Mouse (Mus musculus) A20 (cell line): Measurements from ENCODE around the gene Eci1.
"Not testable (repeated sequence)": the region's sequence is repeated elsewhere in the genome, so short reads cannot be mapped to it uniquely, and the experiment has no call there.

ENCODE experiments used
- DNase-seq: peaks from one replicate; pipeline ENCODE4 v3.0.0-alpha.2; 2011; ENCODE audit warnings: low read depth, low spot score

Eci1 gene

GRCm38 (mm10) chr17:24426471-24427169 lies at the start of gene Eci1:
TSS of gene Eci1 (plus strand) at chr17:24426641.
- peak; percentile 95 for DNase-seq

GRCm38 (mm10) chr17:24378496-24378895 lies 47.9 kb upstream of the Eci1 start:
- DNase-seq, result no peak

GRCm38 (mm10) chr17:24383789-24384188 lies 42.7 kb upstream of the Eci1 start:
- no peak for DNase-seq

- no peak for DNase-seq
These were observed 37.7 kb upstream of the Eci1 start for GRCm38 (mm10) chr17:24388711-24389110.

- no peak for DNase-seq
These were observed 36.6 kb upstream of the Eci1 start for GRCm38 (mm10) chr17:24389865-24390264.

GRCm38 (mm10) chr17:24391149-24391548 lies 35.3 kb upstream of the Eci1 start:
- peak; percentile 36 for DNase-seq

- DNase-seq, result no peak
These were observed 32.9 kb upstream of the Eci1 start for GRCm38 (mm10) chr17:24393527-24393926.

GRCm38 (mm10) chr17:24394456-24394855 lies 32.0 kb upstream of the Eci1 start:
- no peak for DNase-seq

- no peak for DNase-seq
These were observed 24.1 kb upstream of the Eci1 start for GRCm38 (mm10) chr17:24402371-24402770.

- no peak for DNase-seq
These were observed 19.2 kb upstream of the Eci1 start for GRCm38 (mm10) chr17:24407116-24407803.

- DNase-seq, result peak; percentile 70
These were observed 12.8 kb upstream of the Eci1 start for GRCm38 (mm10) chr17:24413557-24414211.

GRCm38 (mm10) chr17:24414230-24414976 lies 12.0 kb upstream of the Eci1 start, which contains the start of gene Rnps1:
TSS of gene Rnps1 (plus strand) at chr17:24414565.
- DNase-seq, result peak; percentile 100

GRCm38 (mm10) chr17:24415011-24415410 lies 11.4 kb upstream of the Eci1 start:
- DNase-seq, result no peak

- DNase-seq, result no peak
These were observed 10.3 kb upstream of the Eci1 start for GRCm38 (mm10) chr17:24416051-24416652.

- DNase-seq, result no peak
These were observed 3.3 kb upstream of the Eci1 start for GRCm38 (mm10) chr17:24423114-24423513.

- no peak for DNase-seq
These were observed 2.0 kb upstream of the Eci1 start for GRCm38 (mm10) chr17:24424489-24424888.

- DNase-seq, result not testable (repeated sequence)
These were observed 1.1 kb upstream of the Eci1 start for GRCm38 (mm10) chr17:24425326-24425725.

- no peak for DNase-seq
These were observed 536 bp upstream of the Eci1 start for GRCm38 (mm10) chr17:24425905-24426304.

- DNase-seq, result peak; percentile 55
These were observed 723 bp downstream of the Eci1 start for GRCm38 (mm10) chr17:24427170-24427557.

- DNase-seq, result no peak
These were observed 3.0 kb downstream of the Eci1 start for GRCm38 (mm10) chr17:24429201-24429983.

GRCm38 (mm10) chr17:24437016-24437415 lies 10.6 kb downstream of the Eci1 start:
- peak; percentile 65 for DNase-seq
